Mouse (Mus musculus) limb, embryonic 14.5 days (tissue): ENCODE data around the gene Lpp. TPM values are rescaled to one million over a fixed set of nuclear protein-coding genes. Genes with fewer than 3 reads are reported as not detected.

Source experiments
- ATAC-seq: fragments of 200-750 bp; cut with Nextera tagmentation; 2 replicates; pipeline ENCODE4 v1.8.0; 2017; ENCODE audit warnings: low read depth, moderate number of reproducible peaks, moderate TSS enrichment; ENCODE audit not compliant: low FRiP score
- DNase-seq: peaks from one replicate; pipeline ENCODE4 v3.0.0-alpha.2; 2015; ENCODE audit warnings: low spot score
- H3K27ac ChIP-seq: fragments of 300-500 bp; sonication (generic); replicated peaks from 2 replicates; pipeline ENCODE4 v1.5.1; 2014; ENCODE audit warnings: low read depth, mild to moderate bottlenecking, low read length, moderate library complexity, mixed read lengths
- H3K27me3 ChIP-seq: fragments of 300-500 bp; sonication (generic); 2 replicates; pipeline ENCODE4 v1.6.1; 2014; ENCODE audit warnings: low read length, mixed read lengths; ENCODE audit not compliant: control insufficient read depth, insufficient read depth
- H3K36me3 ChIP-seq: fragments of 300-500 bp; sonication (generic); 2 replicates; pipeline ENCODE4 v1.6.1; 2014; ENCODE audit warnings: mild to moderate bottlenecking, low read length, moderate library complexity, mixed read lengths; ENCODE audit not compliant: control insufficient read depth, insufficient read depth
- H3K4me1 ChIP-seq: fragments of 300-500 bp; sonication (generic); 2 replicates; pipeline ENCODE4 v1.6.1; 2014; ENCODE audit warnings: antibody characterized with exemption, low read length, mixed read lengths; ENCODE audit not compliant: control insufficient read depth, insufficient read depth
- H3K4me2 ChIP-seq: fragments of 300-500 bp; sonication (generic); replicated peaks from 2 replicates; pipeline ENCODE4 v1.6.1; 2014; ENCODE audit warnings: low read depth, mild to moderate bottlenecking, low read length, moderate library complexity; ENCODE audit not compliant: severe bottlenecking
- H3K4me3 ChIP-seq: fragments of 300-500 bp; sonication (generic); replicated peaks from 2 replicates; pipeline ENCODE4 v1.5.1; 2014; ENCODE audit warnings: low read length
- H3K9ac ChIP-seq: fragments of 300-500 bp; sonication (generic); 2 replicates; pipeline ENCODE4 v1.6.1; 2014; ENCODE audit warnings: mild to moderate bottlenecking, low read depth, low read length, moderate library complexity; ENCODE audit not compliant: severe bottlenecking
- H3K9me3 ChIP-seq: fragments of 300-500 bp; sonication (generic); 2 replicates; pipeline ENCODE4 v1.6.1; 2016; ENCODE audit warnings: low read length; ENCODE audit not compliant: control insufficient read depth
- POLR2A ChIP-seq: fragments of 200-500 bp; IDR thresholded peaks from 2 replicates; pipeline ENCODE4 v1.8.0; 2012; ENCODE audit warnings: inconsistent platforms, mild to moderate bottlenecking, moderate library complexity, borderline replicate concordance; ENCODE audit not compliant: insufficient read depth, insufficient read length; ENCODE audit errors: extremely low read depth
- WGBS: fragments of 180-500 bp; shearing (Covaris S2); extraction: QIAGEN DNeasy Blood & Tissue Kit; methylation state at CpG from one replicate; pipeline ENCODE4 v1.1.7; 2014; 5-methylcytosine and 5-hydroxymethylcytosine counted together
- polyA plus RNA-seq, 2 experiments: library from polyadenylated mRNA; depleted of rRNA in 1 of 2; stranded (reverse) in 1 of 2; unstranded in 1 of 2; fragments of >200 nt; fragmentation: Nextera tagmentation in 1 of 2; extraction: Ambion mirVana in 1 of 2; gene quantifications; 2 replicates each; pipeline versions ENCODE4 v1.2.1 to v1.2.3; 2012 to 2014

Lpp gene
- polyA plus RNA-seq, 2 experiments: 15.1 to 46.7 TPM

DNA sequence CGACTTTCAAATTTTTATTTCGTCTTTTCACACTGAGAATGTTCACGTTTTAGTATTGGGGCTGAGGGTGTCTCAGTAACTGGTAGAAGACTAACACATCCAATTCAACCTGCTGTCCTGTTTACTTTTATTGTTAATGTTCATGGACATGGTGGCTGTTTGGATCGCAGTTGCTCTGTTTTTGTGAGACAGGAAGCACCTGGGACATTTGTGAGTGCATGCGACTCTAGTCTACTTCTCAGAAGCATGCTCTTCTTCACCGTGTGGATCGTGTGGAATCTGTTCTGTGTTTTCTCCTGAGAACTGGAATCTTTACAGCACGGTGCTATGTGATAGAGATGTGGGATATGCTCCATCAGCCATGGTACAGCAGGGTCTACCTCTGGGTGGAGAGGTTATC, 262.7 kb downstream of the Lpp start:
- no peaks in the 10 kb centered on the region for H3K4me1 ChIP-seq
- H3K4me3 ChIP-seq: no peak overlapping the region
- H3K36me3 ChIP-seq: no peaks in the 10 kb centered on the region
- whole genome bisulfite sequencing: 89% methylated on average over 8 of the region's 8 CpGs
- H3K9me3 ChIP-seq: no peaks in the 10 kb centered on the region
- DNase-seq: no peak
- no peaks in the 10 kb centered on the region for H3K27me3 ChIP-seq
- no peak overlapping the region for H3K27ac ChIP-seq
- ATAC-seq: no peak
- H3K4me2 ChIP-seq: no peak overlapping the region
- TF ChIP-seq POLR2A: no peak
- no peak overlapping the region for H3K9ac ChIP-seq

DNA sequence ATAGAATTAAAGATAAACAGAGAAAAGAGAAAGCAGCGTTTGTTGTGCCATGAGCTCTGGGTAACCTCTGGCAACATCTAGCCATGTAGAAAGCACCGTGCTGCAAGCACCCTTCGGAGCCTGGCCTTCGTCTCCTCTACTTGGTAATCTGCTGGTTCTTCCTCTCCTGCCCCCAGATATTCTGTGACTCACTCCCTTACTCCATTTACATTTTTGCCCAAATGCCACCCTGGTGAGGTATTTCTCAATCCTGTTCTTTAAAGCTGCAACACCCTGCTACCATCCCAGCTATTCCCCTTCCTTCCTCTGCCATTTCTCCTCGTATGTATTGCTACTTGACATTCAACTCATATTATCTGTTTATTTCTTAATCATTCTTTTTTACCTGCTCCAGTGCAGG, 263.4 kb downstream of the Lpp start:
- Histone ChIP-seq H3K4me1 (no peaks in the 10 kb centered on the region), H3K9ac (no peak overlapping the region), H3K4me2 (no peak overlapping the region), H3K9me3 (no peaks in the 10 kb centered on the region), H3K27ac (no peak overlapping the region), H3K27me3 (no peaks in the 10 kb centered on the region), H3K36me3 (peaks cover 3% of the 10 kb centered on the region; the same call in 1 of the 2 replicates), H3K4me3 (no peak overlapping the region)
- no peak for DNase-seq
- TF ChIP-seq POLR2A: no peak
- WGBS: 89% methylated on average over 5 of the region's 5 CpGs
- no peak for ATAC-seq

DNA sequence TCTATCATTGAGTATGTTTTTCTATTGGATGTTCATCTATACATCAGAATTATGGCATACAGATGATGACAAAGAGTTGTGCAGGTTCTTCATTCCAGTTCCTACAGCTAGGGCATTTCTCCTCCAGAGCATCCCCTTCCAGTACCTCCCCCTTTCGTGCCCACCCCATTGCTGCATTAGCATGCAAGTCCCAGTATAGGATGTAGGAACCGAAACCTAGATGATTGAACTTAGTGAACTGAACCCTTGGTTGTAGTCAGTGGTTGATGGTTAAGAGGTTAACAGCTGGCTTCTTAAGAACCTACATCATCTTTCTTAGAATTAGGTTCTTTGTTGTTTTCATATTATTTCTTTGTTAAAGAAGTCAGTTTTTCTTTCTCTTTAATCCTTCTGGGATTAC, 265.7 kb downstream of the Lpp start:
- Histone ChIP-seq H3K4me1 (no peaks in the 10 kb centered on the region), H3K4me3 (no peak overlapping the region), H3K9ac (no peak overlapping the region), H3K9me3 (no peaks in the 10 kb centered on the region), H3K4me2 (no peak overlapping the region), H3K27ac (no peak overlapping the region), H3K27me3 (no peaks in the 10 kb centered on the region), H3K36me3 (peaks cover 13% of the 10 kb centered on the region; the same call in 1 of the 2 replicates)
- DNase-seq (no peak), ATAC-seq (no peak)
- WGBS: 97% methylated on average over 2 of the region's 2 CpGs
- TF ChIP-seq POLR2A: no peak

DNA sequence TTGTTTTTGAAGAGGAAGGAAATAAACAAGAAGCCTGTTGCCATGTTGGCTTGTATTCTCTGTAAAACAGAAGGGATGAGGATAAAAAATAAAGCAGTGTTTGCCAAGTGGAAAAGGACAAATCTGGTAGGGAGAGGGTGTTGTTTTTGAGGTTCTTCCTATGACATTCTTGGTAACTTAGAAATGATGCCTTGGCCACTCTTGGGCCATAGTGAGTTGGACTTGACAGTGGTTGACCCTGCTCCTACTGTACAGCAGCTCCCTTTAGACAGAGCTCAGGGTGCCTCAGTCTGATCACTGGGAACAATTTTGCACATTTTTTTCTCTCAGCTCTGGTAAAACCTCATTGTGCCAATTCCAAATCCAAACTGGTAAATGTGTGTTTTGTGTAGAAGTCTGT, 270.8 kb downstream of the Lpp start:
- H3K4me2 ChIP-seq: no peak overlapping the region
- TF ChIP-seq POLR2A: no peak
- DNase-seq: no peak

DNA sequence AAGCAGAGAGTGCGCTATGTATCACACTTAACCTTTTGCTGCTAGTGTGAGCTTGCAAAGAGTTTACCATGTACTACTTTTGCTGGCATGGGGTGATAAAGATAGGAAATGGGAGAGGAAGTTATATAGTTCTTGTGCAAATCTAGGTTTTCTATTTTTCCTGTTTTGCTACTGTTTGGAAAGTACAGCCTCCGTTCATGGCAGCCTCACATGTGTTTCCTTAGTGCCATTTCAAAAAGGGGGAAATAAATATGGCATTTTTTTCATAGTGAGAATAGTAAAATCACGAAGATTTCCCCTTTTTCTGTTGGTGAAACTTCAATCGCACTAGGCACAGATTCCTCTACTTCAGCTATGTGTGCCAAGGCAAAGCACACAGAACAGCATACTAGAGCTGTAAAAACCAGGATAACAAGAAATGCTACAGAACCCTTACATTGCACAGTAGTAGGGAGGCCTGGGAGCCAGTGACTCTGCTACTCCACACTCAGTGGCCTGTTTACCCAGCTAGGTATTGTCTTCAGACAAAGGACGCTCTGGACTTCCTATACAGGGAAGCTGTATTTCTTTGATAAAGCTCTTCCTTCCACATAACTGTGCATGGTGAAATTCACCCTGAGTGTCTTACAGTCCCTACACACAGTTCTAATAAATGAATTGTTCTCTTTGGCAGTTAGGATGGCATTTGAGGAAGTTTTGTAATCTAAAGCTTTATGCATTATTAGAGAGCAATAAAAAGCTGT, 276.6 kb downstream of the Lpp start:
- no peak for TF ChIP-seq POLR2A
- no peak overlapping the region for H3K9ac ChIP-seq
- H3K27me3 ChIP-seq: no peaks in the 10 kb centered on the region
- H3K4me1 ChIP-seq: no peaks in the 10 kb centered on the region
- no peak overlapping the region for H3K4me3 ChIP-seq
- DNase-seq: no peak
- no peak for ATAC-seq
- H3K36me3 ChIP-seq: no peaks in the 10 kb centered on the region
- no peak overlapping the region for H3K4me2 ChIP-seq
- no peaks in the 10 kb centered on the region for H3K9me3 ChIP-seq
- WGBS: 90% methylated on average over 5 of the region's 5 CpGs
- no peak overlapping the region for H3K27ac ChIP-seq

More for the DNA sequence above, 270.8 kb downstream of the Lpp start:
- H3K27ac ChIP-seq: no peak overlapping the region
- H3K4me1 ChIP-seq: no peaks in the 10 kb centered on the region
- H3K9me3 ChIP-seq: no peaks in the 10 kb centered on the region
- ATAC-seq: no peak
- H3K4me3 ChIP-seq: no peak overlapping the region
- H3K9ac ChIP-seq: no peak overlapping the region
- no peaks in the 10 kb centered on the region for H3K27me3 ChIP-seq
- H3K36me3 ChIP-seq: peaks cover 13% of the 10 kb centered on the region; the same call in 1 of the 2 replicates
